Mouse (Mus musculus) thymus, postnatal 4 days (tissue): ENCODE results near the gene Pim3.

Source experiments
- DNase-seq: peaks from one replicate; pipeline ENCODE4 v3.0.0; 2021

Pim3 gene

GRCm38 (mm10) chr15:88837977-88838376, 24.0 kb upstream of the Pim3 start:
- no peak for DNase-seq

GRCm38 (mm10) chr15:88839271-88839670, 22.7 kb upstream of the Pim3 start:
- no peak for DNase-seq

GRCm38 (mm10) chr15:88840126-88840525, 21.9 kb upstream of the Pim3 start:
- DNase-seq = no peak

- no peak for DNase-seq
Observed at GRCm38 (mm10) chr15:88841160-88841559, 20.8 kb upstream of the Pim3 start.

GRCm38 (mm10) chr15:88841580-88842299, 20.2 kb upstream of the Pim3 start:
- DNase-seq = no peak

- DNase-seq = no peak
Observed at GRCm38 (mm10) chr15:88842300-88842673, 19.7 kb upstream of the Pim3 start.

GRCm38 (mm10) chr15:88843486-88844097, 18.4 kb upstream of the Pim3 start:
- peak; percentile 59 for DNase-seq

GRCm38 (mm10) chr15:88844966-88845365, 17.0 kb upstream of the Pim3 start:
- DNase-seq = no peak

GRCm38 (mm10) chr15:88848661-88849060, 13.3 kb upstream of the Pim3 start:
- no peak for DNase-seq

- no peak for DNase-seq
Observed at GRCm38 (mm10) chr15:88849621-88850020, 12.4 kb upstream of the Pim3 start.

- no peak for DNase-seq
Observed at GRCm38 (mm10) chr15:88850146-88850826, 11.7 kb upstream of the Pim3 start.

GRCm38 (mm10) chr15:88851076-88851475, 10.9 kb upstream of the Pim3 start:
- no peak for DNase-seq

GRCm38 (mm10) chr15:88851507-88852149, 10.4 kb upstream of the Pim3 start:
- DNase-seq = no peak

GRCm38 (mm10) chr15:88853106-88853505, 8.9 kb upstream of the Pim3 start:
- no peak for DNase-seq

- no peak for DNase-seq
Observed at GRCm38 (mm10) chr15:88854119-88854968, 7.6 kb upstream of the Pim3 start.

- DNase-seq = no peak
Observed at GRCm38 (mm10) chr15:88854969-88855830, 6.8 kb upstream of the Pim3 start.

GRCm38 (mm10) chr15:88855896-88856417, 6.0 kb upstream of the Pim3 start:
- DNase-seq = no peak

GRCm38 (mm10) chr15:88856613-88857012, 5.4 kb upstream of the Pim3 start:
- no peak for DNase-seq

GRCm38 (mm10) chr15:88857361-88857760, 4.6 kb upstream of the Pim3 start:
- DNase-seq = no peak

GRCm38 (mm10) chr15:88858141-88858541, 3.8 kb upstream of the Pim3 start:
- DNase-seq = no peak

GRCm38 (mm10) chr15:88858707-88859106, 3.3 kb upstream of the Pim3 start:
- no peak for DNase-seq
